In the genomic region with DNA sequence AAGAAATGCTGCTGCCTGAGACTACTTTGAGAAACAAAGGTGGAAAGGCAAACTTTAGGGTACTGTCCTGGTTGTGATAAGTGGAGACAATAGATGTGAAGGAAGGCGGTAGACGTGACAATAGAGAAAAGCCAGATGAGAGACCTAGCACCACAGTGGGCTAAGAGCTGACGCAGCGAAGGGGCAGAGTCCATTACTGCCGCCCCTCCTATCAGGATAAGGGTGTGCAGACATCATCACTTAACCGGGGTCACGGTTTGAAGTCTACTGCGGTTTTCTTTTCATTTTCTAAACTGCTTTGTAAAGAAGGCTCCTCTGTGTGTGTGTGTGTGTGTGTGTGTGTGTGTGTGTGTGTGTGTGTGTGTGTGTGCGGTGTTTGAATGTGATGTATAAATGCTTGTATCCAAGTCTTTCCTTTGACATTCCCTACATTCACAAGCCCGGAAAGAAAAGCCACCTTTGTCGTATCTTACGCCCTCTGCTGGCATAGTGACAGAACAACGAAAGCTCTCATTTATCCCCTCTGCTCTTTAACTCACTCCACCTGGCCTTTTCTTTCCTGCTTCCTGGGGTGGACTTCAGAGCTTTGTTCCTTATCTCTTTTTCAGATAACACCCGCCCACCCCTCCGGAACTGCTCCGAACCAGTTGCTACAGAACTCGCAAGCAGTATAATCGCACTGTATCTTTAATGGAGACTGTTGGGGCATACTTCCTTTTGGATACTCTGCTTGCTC, we compare ENCODE assay signal across 7 mouse cellular contexts. TPM values are rescaled to one million over a fixed set of nuclear protein-coding genes. Genes with fewer than 3 reads are reported as not detected.
A peak's percentile ranks its signal among the peaks of the same experiment; 100 is the strongest.
DNase-seq lines count a peak whose midpoint lies in the region; ATAC-seq and TF ChIP-seq lines count a peak whose summit lies in the region.

No protein-coding gene starts in this region.

- H3K4me3 ChIP-seq in layer of hippocampus, adult 2 months: no peak overlapping the region
- no peak overlapping the region; the same call in 1 of the 2 replicates for H3K4me3 ChIP-seq in heart, embryonic 11.5 days (ENCODE audit: low read depth, low read length)
- H3K4me3 ChIP-seq in liver, embryonic 11.5 days (ENCODE audit: low read depth, low read length): no peak overlapping the region
- no peak overlapping the region for H3K4me3 ChIP-seq in stomach, postnatal 0 days (ENCODE audit: low read depth, low read length)

- no peak for TF ChIP-seq EP300 in stomach, postnatal 0 days (optimal IDR thresholded peaks at IDR 0.05)

- TF ChIP-seq CTCF in layer of hippocampus, adult 2 months (conservative IDR thresholded peaks at IDR 0.05): peak; percentile 60
- peak; percentile 60 for TF ChIP-seq CTCF in stomach, postnatal 0 days (IDR thresholded peaks at IDR 0.05; ENCODE audit: low read depth)

- H3K4me1 ChIP-seq in heart, embryonic 11.5 days (ENCODE audit: control insufficient read depth, insufficient read depth, low read length): no peaks in the 10 kb centered on the region
- no peaks in the 10 kb centered on the region for H3K4me1 ChIP-seq in liver, embryonic 11.5 days (replicated peaks; ENCODE audit: control insufficient read depth, insufficient read depth, low read length)
- H3K4me1 ChIP-seq in stomach, postnatal 0 days (replicated peaks; ENCODE audit: control insufficient read depth, insufficient read depth): no peaks in the 10 kb centered on the region

- ATAC-seq in heart, embryonic 11.5 days (replicated peaks; ENCODE audit: insufficient number of reproducible peaks, low FRiP score, low TSS enrichment): no peak
- ATAC-seq in liver, embryonic 11.5 days (replicated peaks; ENCODE audit: low FRiP score): 0 out of 2 replicates have a peak, but pooled peaks have one; percentile 26
- ATAC-seq in stomach, postnatal 0 days (ENCODE audit: low FRiP score, low TSS enrichment): no peak

- H3K36me3 ChIP-seq in heart, embryonic 11.5 days (ENCODE audit: control insufficient read depth, insufficient read depth, low read length): no peaks in the 10 kb centered on the region
- no peaks in the 10 kb centered on the region for H3K36me3 ChIP-seq in liver, embryonic 11.5 days (ENCODE audit: control insufficient read depth, insufficient read depth, low read length)
- H3K36me3 ChIP-seq in stomach, postnatal 0 days (ENCODE audit: control insufficient read depth, insufficient read depth, low read length): no peaks in the 10 kb centered on the region

- DNase-seq in layer of hippocampus, adult 2 months (ENCODE audit: low spot score in 2 of 2): peak in 1 of 2 experiments; percentile 5
- no peak for DNase-seq in layer of hippocampus, postnatal 10 days (ENCODE audit: low spot score in 2 of 2)
- DNase-seq in WW6 (ENCODE audit: low read depth, low spot score): peak; percentile 14
- DNase-seq in liver, embryonic 11.5 days (ENCODE audit: low spot score): no peak
- DNase-seq in stomach, postnatal 0 days (ENCODE audit: low spot score): peak; percentile 16
- no peak for DNase-seq in right cerebral cortex, postnatal 4 days

- no peaks in the 10 kb centered on the region for H3K9me3 ChIP-seq in heart, embryonic 11.5 days (replicated peaks; ENCODE audit: control insufficient read depth, low read length)
- no peaks in the 10 kb centered on the region for H3K9me3 ChIP-seq in liver, embryonic 11.5 days (ENCODE audit: control insufficient read depth, low read length)
- H3K9me3 ChIP-seq in stomach, postnatal 0 days (ENCODE audit: control insufficient read depth, low read length): no peaks in the 10 kb centered on the region

- WGBS in heart, embryonic 11.5 days (ENCODE audit: insufficient replicate concordance): 33% methylated on average over 18 of the region's 18 CpGs
- 35% methylated on average over 18 of the region's 18 CpGs for WGBS in liver, embryonic 11.5 days
- WGBS in stomach, postnatal 0 days: 39% methylated on average over 18 of the region's 18 CpGs

- peak overlapping the region; percentile 24; the same call in 1 of the 2 replicates for H3K4me2 ChIP-seq in heart, embryonic 11.5 days
- peak overlapping the region; percentile 34; the same call in 1 of the 2 replicates for H3K4me2 ChIP-seq in liver, embryonic 11.5 days
- no peak overlapping the region for H3K4me2 ChIP-seq in stomach, postnatal 0 days (replicated peaks; ENCODE audit: low read depth)

- no peak overlapping the region for H3K27ac ChIP-seq in layer of hippocampus, adult 2 months
- H3K27ac ChIP-seq in heart, embryonic 11.5 days (ENCODE audit: low read depth, low read length): no peak overlapping the region
- no peak overlapping the region for H3K27ac ChIP-seq in liver, embryonic 11.5 days (ENCODE audit: low read depth, low read length)
- no peak overlapping the region for H3K27ac ChIP-seq in stomach, postnatal 0 days (replicated peaks)

- no peak overlapping the region for H3K9ac ChIP-seq in heart, embryonic 11.5 days (ENCODE audit: low read depth, low read length)
- no peak overlapping the region for H3K9ac ChIP-seq in liver, embryonic 11.5 days (ENCODE audit: low read depth, low read length)
- no peak overlapping the region for H3K9ac ChIP-seq in stomach, postnatal 0 days (ENCODE audit: low read length)

- H3K27me3 ChIP-seq in heart, embryonic 11.5 days (ENCODE audit: control insufficient read depth, insufficient read depth, low read length): no peaks in the 10 kb centered on the region
- no peaks in the 10 kb centered on the region for H3K27me3 ChIP-seq in liver, embryonic 11.5 days (replicated peaks; ENCODE audit: control insufficient read depth, insufficient read depth, low read length)
- H3K27me3 ChIP-seq in stomach, postnatal 0 days (ENCODE audit: control insufficient read depth, insufficient read depth, low read length): no peaks in the 10 kb centered on the region

RNA-seq across cellular contexts. Expression of a gene that starts 17.7 kb away (rescaled TPM):
- 1 to 10 TPM; 1.9 to 3.2 TPM for total RNA-seq in layer of hippocampus, adult 2 months (2021)
- total RNA-seq in layer of hippocampus, postnatal 10 days (2021): 1 to 10 TPM; 2.9 to 3.5 TPM
- 0.24 TPM in 1 of 2 replicates, not detected in the other for polyA plus RNA-seq in heart, embryonic 11.5 days (2014; fragmentation: Nextera tagmentation; extraction: Ambion mirVana)
- polyA plus RNA-seq in liver, embryonic 11.5 days (2014; fragmentation: Nextera tagmentation; extraction: Ambion mirVana): 0.57 and 0.99 TPM in 2 replicates
- polyA plus RNA-seq in stomach, postnatal 0 days (2015; fragmentation: Nextera tagmentation; extraction: Ambion mirVana): 0.05 TPM in 1 of 2 replicates, not detected in the other

Comparison
In these comparisons a context has a peak if more than half of its experiments do, and no peak if none do; other contexts are left out.
1. DNase-seq: peak in WW6 (single experiment) and stomach, postnatal 0 days (single experiment); none in layer of hippocampus, postnatal 10 days (0 of 2), liver, embryonic 11.5 days (single experiment) and right cerebral cortex, postnatal 4 days (single experiment).